28 mouse cellular contexts compared by ENCODE assay signal in genomic region chr8:117923296-117923695, GRCm38 (mm10).
DNase-seq lines count a peak whose midpoint lies in the region; ATAC-seq and TF ChIP-seq lines count a peak whose summit lies in the region.
"Had no signal": no experiment of that assay in that cellular context is flagged by ENCODE, and none has a peak within 500 bp of the region (broad histone marks: within the 10 kb centered on the region; RNA-seq: fewer than 3 reads in every experiment).

No protein-coding gene starts in this region.

- TF ChIP-seq CTCF in lung, embryonic 14.5 days (IDR thresholded peaks at IDR 0.05; ENCODE audit: low read depth), result no peak

- H3K4me2 ChIP-seq in embryonic facial prominence, embryonic 14.5 days (ENCODE audit: low read depth, low read length), result no peak overlapping the region
- H3K4me2 ChIP-seq in heart, embryonic 13.5 days, result peak overlapping the region; percentile 7; the same call in 1 of the 2 replicates
- peak overlapping the region; percentile 3; the same call in 1 of the 2 replicates for H3K4me2 ChIP-seq in heart, embryonic 16.5 days (ENCODE audit: low read depth, low read length)
- H3K4me2 ChIP-seq in heart, embryonic 11.5 days, result no peak overlapping the region
- no peak overlapping the region for H3K4me2 ChIP-seq in lung, embryonic 14.5 days
- H3K4me2 ChIP-seq: embryonic facial prominence, embryonic 15.5 days; heart, embryonic 12.5 days; hindbrain, embryonic 14.5 days had no signal

- H3K9me3 ChIP-seq in embryonic facial prominence, embryonic 14.5 days (ENCODE audit: control insufficient read depth, low read length), result no peaks in the 10 kb centered on the region
- no peaks in the 10 kb centered on the region for H3K9me3 ChIP-seq in embryonic facial prominence, embryonic 10.5 days
- H3K9me3 ChIP-seq in heart, embryonic 13.5 days, result no peaks in the 10 kb centered on the region
- no peaks in the 10 kb centered on the region for H3K9me3 ChIP-seq in heart, embryonic 16.5 days (replicated peaks; ENCODE audit: control insufficient read depth, low read length)
- no peaks in the 10 kb centered on the region for H3K9me3 ChIP-seq in heart, embryonic 11.5 days (replicated peaks; ENCODE audit: control insufficient read depth, low read length)
- H3K9me3 ChIP-seq in lung, embryonic 14.5 days (ENCODE audit: low read depth, low read length), result no peaks in the 10 kb centered on the region
- H3K9me3 ChIP-seq: embryonic facial prominence, embryonic 15.5 days; heart, embryonic 12.5 days had no signal

- H3K27ac ChIP-seq in embryonic facial prominence, embryonic 14.5 days (replicated peaks; ENCODE audit: low read depth, low read length), result no peak overlapping the region
- H3K27ac ChIP-seq in embryonic facial prominence, embryonic 10.5 days (replicated peaks), result no peak overlapping the region
- H3K27ac ChIP-seq in heart, embryonic 13.5 days (replicated peaks), result no peak overlapping the region; the same call in 1 of the 2 replicates
- H3K27ac ChIP-seq in heart, embryonic 16.5 days (ENCODE audit: low read length), result no peak overlapping the region
- H3K27ac ChIP-seq in heart, embryonic 11.5 days (ENCODE audit: low read depth, low read length), result no peak overlapping the region
- no peak overlapping the region for H3K27ac ChIP-seq in lung, embryonic 14.5 days (ENCODE audit: low read depth)
- H3K27ac ChIP-seq: embryonic facial prominence, embryonic 15.5 days; hindbrain, embryonic 14.5 days; hindbrain, postnatal 0 days had no signal

- no peak for ATAC-seq in embryonic facial prominence, embryonic 14.5 days (ENCODE audit: low read depth)
- ATAC-seq in heart, embryonic 13.5 days (ENCODE audit: extremely low read depth, insufficient number of reproducible peaks, low FRiP score, low TSS enrichment), result no peak
- peak; percentile 52 for ATAC-seq in heart, embryonic 16.5 days (replicated peaks; ENCODE audit: extremely low read depth, insufficient read depth, low FRiP score)
- ATAC-seq in heart, embryonic 11.5 days (replicated peaks; ENCODE audit: insufficient number of reproducible peaks, low FRiP score, low TSS enrichment), result no peak
- ATAC-seq in lung, embryonic 14.5 days (ENCODE audit: insufficient read depth), result no peak
- ATAC-seq: hindbrain, postnatal 0 days; inflammation-experienced regulatory T-cells, adult 6 months; intestine, embryonic 16.5 days; Patski had no signal

- H3K4me1 ChIP-seq in embryonic facial prominence, embryonic 14.5 days (ENCODE audit: control insufficient read depth, insufficient read depth, low read length), result no peaks in the 10 kb centered on the region
- H3K4me1 ChIP-seq in embryonic facial prominence, embryonic 10.5 days, result no peaks in the 10 kb centered on the region
- peaks cover 13% of the 10 kb centered on the region; the same call in 1 of the 2 replicates for H3K4me1 ChIP-seq in heart, embryonic 13.5 days
- peaks cover 10% of the 10 kb centered on the region for H3K4me1 ChIP-seq in heart, embryonic 16.5 days (ENCODE audit: control insufficient read depth, insufficient read depth, low read length)
- H3K4me1 ChIP-seq in heart, embryonic 11.5 days (ENCODE audit: control insufficient read depth, insufficient read depth, low read length), result no peaks in the 10 kb centered on the region; the same call in 1 of the 2 replicates
- no peaks in the 10 kb centered on the region for H3K4me1 ChIP-seq in lung, embryonic 14.5 days (ENCODE audit: insufficient read depth)
- H3K4me1 ChIP-seq: embryonic facial prominence, embryonic 15.5 days had no signal

- intact Hi-C loops in heart, postnatal 36 days (cut with DNase I), result no loop called here

- no peaks in the 10 kb centered on the region for H3K36me3 ChIP-seq in embryonic facial prominence, embryonic 14.5 days (ENCODE audit: control insufficient read depth, insufficient read depth, low read length)
- no peaks in the 10 kb centered on the region for H3K36me3 ChIP-seq in embryonic facial prominence, embryonic 10.5 days (replicated peaks)
- no peaks in the 10 kb centered on the region for H3K36me3 ChIP-seq in heart, embryonic 13.5 days
- H3K36me3 ChIP-seq in heart, embryonic 16.5 days (ENCODE audit: control insufficient read depth, insufficient read depth), result no peaks in the 10 kb centered on the region
- no peaks in the 10 kb centered on the region for H3K36me3 ChIP-seq in heart, embryonic 11.5 days (ENCODE audit: control insufficient read depth, insufficient read depth, low read length)
- H3K36me3 ChIP-seq in lung, embryonic 14.5 days (ENCODE audit: insufficient read depth), result no peaks in the 10 kb centered on the region
- H3K36me3 ChIP-seq: embryonic facial prominence, embryonic 15.5 days; G1E; heart, embryonic 12.5 days had no signal

- no peaks in the 10 kb centered on the region for H3K27me3 ChIP-seq in embryonic facial prominence, embryonic 14.5 days (replicated peaks; ENCODE audit: control insufficient read depth, insufficient read depth, low read length)
- H3K27me3 ChIP-seq in embryonic facial prominence, embryonic 10.5 days (replicated peaks; ENCODE audit: low read depth, poor library complexity, severe bottlenecking), result no peaks in the 10 kb centered on the region
- peaks cover 8% of the 10 kb centered on the region for H3K27me3 ChIP-seq in heart, embryonic 13.5 days (replicated peaks)
- no peaks in the 10 kb centered on the region for H3K27me3 ChIP-seq in heart, embryonic 16.5 days (ENCODE audit: control insufficient read depth, insufficient read depth, low read length)
- no peaks in the 10 kb centered on the region for H3K27me3 ChIP-seq in heart, embryonic 11.5 days (ENCODE audit: control insufficient read depth, insufficient read depth, low read length)
- H3K27me3 ChIP-seq in lung, embryonic 14.5 days (ENCODE audit: insufficient read depth, low read length), result no peaks in the 10 kb centered on the region
- H3K27me3 ChIP-seq: embryonic facial prominence, embryonic 15.5 days had no signal

- DNase-seq in embryonic facial prominence, embryonic 14.5 days (ENCODE audit: low spot score), result peak; percentile 39
- no peak for DNase-seq in embryonic facial prominence, embryonic 10.5 days (ENCODE audit: low spot score)
- DNase-seq in heart, postnatal 36 days, result no peak
- DNase-seq in lung, embryonic 14.5 days, result peak; percentile 39
- DNase-seq in lung, adult 18-20 months, result no peak
- DNase-seq: adrenal gland, postnatal 25 days; B cell, adult 2 months; cerebellum, adult 11-12 months; cerebellum, adult 8-10 months; cerebellum, postnatal 10 days; cerebellum, postnatal 36 days; embryo, embryonic 11 days; gastrocnemius, postnatal 25 days; heart, adult 18-20 months; heart, postnatal 4 days; kidney, adult 18-20 months; kidney, adult 9 months had no signal

- H3K9ac ChIP-seq in embryonic facial prominence, embryonic 14.5 days (ENCODE audit: low read depth, low read length), result no peak overlapping the region
- no peak overlapping the region for H3K9ac ChIP-seq in heart, embryonic 13.5 days
- no peak overlapping the region for H3K9ac ChIP-seq in heart, embryonic 16.5 days (ENCODE audit: low read length)
- no peak overlapping the region for H3K9ac ChIP-seq in heart, embryonic 11.5 days (ENCODE audit: low read depth, low read length)
- H3K9ac ChIP-seq in lung, embryonic 14.5 days, result no peak overlapping the region
- H3K9ac ChIP-seq: embryonic facial prominence, embryonic 15.5 days; heart, embryonic 12.5 days; hindbrain, embryonic 14.5 days had no signal

- 63% methylated on average over 6 of the region's 6 CpGs for WGBS in embryonic facial prominence, embryonic 14.5 days
- 87% methylated on average over 6 of the region's 6 CpGs for WGBS in embryonic facial prominence, embryonic 10.5 days
- WGBS in heart, embryonic 13.5 days, result 51% methylated on average over 6 of the region's 6 CpGs
- 38% methylated on average over 6 of the region's 6 CpGs for WGBS in heart, embryonic 16.5 days
- WGBS in heart, embryonic 11.5 days (ENCODE audit: insufficient replicate concordance), result 73% methylated on average over 6 of the region's 6 CpGs
- WGBS in lung, embryonic 14.5 days, result 56% methylated on average over 6 of the region's 6 CpGs

- no peak overlapping the region for H3K4me3 ChIP-seq in embryonic facial prominence, embryonic 14.5 days (ENCODE audit: low read depth, low read length)
- no peak overlapping the region for H3K4me3 ChIP-seq in embryonic facial prominence, embryonic 10.5 days
- no peak overlapping the region for H3K4me3 ChIP-seq in heart, embryonic 13.5 days
- H3K4me3 ChIP-seq in heart, embryonic 16.5 days (ENCODE audit: low read length), result no peak overlapping the region
- no peak overlapping the region for H3K4me3 ChIP-seq in heart, embryonic 11.5 days (ENCODE audit: low read depth, low read length)
- no peak overlapping the region for H3K4me3 ChIP-seq in lung, embryonic 14.5 days (ENCODE audit: low read depth, low read length)
- H3K4me3 ChIP-seq: embryonic facial prominence, embryonic 15.5 days; heart, embryonic 12.5 days had no signal

Comparison
In these comparisons a context has a peak if more than half of its experiments do, and no peak if none do; other contexts are left out.
1. DNase-seq: peak in embryonic facial prominence, embryonic 14.5 days (single experiment) and lung, embryonic 14.5 days (single experiment); none in embryonic facial prominence, embryonic 10.5 days (single experiment), heart, postnatal 36 days (0 of 2) and lung, adult 18-20 months (0 of 2).
2. H3K4me2 ChIP-seq: peak in heart, embryonic 13.5 days (single experiment) and heart, embryonic 16.5 days (single experiment); none in embryonic facial prominence, embryonic 14.5 days (single experiment), heart, embryonic 11.5 days (single experiment) and lung, embryonic 14.5 days (single experiment).